Mouse (Mus musculus) liver, embryonic 16.5 days (tissue): ENCODE results near the gene Sdr42e1. TPM values are rescaled to one million over a fixed set of nuclear protein-coding genes. Genes with fewer than 3 reads are reported as not detected.

Experiments
- ATAC-seq: fragments of 200-750 bp; cut with Nextera tagmentation; 2 replicates; pipeline ENCODE4 v1.8.0; 2017; ENCODE audit warnings: low read depth, mild to moderate bottlenecking, moderate number of reproducible peaks, moderate library complexity
- H3K27ac ChIP-seq: fragments of 300-500 bp; sonication (generic); 2 replicates; pipeline ENCODE4 v1.5.1; 2014; ENCODE audit warnings: mild to moderate bottlenecking, low read length
- H3K27me3 ChIP-seq: fragments of 300-500 bp; sonication (generic); 2 replicates; pipeline ENCODE4 v1.6.1; 2014; ENCODE audit warnings: low read depth, low read length, mixed read lengths; ENCODE audit not compliant: control insufficient read depth, insufficient read depth
- H3K36me3 ChIP-seq: fragments of 300-500 bp; sonication (generic); 2 replicates; pipeline ENCODE4 v1.6.1; 2014; ENCODE audit warnings: mild to moderate bottlenecking; ENCODE audit not compliant: control insufficient read depth, insufficient read depth
- H3K4me1 ChIP-seq: fragments of 300-500 bp; sonication (generic); 2 replicates; pipeline ENCODE4 v1.6.1; 2014; ENCODE audit warnings: low read depth, low read length, mixed read lengths; ENCODE audit not compliant: control insufficient read depth
- H3K4me2 ChIP-seq: fragments of 300-500 bp; sonication (generic); 2 replicates; pipeline ENCODE4 v1.6.1; 2014; ENCODE audit warnings: low read depth, low read length, mixed read lengths
- H3K4me3 ChIP-seq: fragments of 300-500 bp; sonication (generic); 2 replicates; pipeline ENCODE4 v1.5.1; 2014; ENCODE audit warnings: low read depth, mild to moderate bottlenecking, low read length
- H3K9ac ChIP-seq: fragments of 300-500 bp; sonication (generic); 2 replicates; pipeline ENCODE4 v1.6.1; 2014; ENCODE audit warnings: low read depth, low read length
- H3K9me3 ChIP-seq: fragments of 300-500 bp; sonication (generic); replicated peaks from 2 replicates; pipeline ENCODE4 v1.6.1; 2016; ENCODE audit warnings: low read length; ENCODE audit not compliant: control insufficient read depth
- WGBS: fragments of 180-500 bp; shearing (Covaris S2); extraction: QIAGEN DNeasy Blood & Tissue Kit; methylation state at CpG from one replicate; pipeline ENCODE4 v1.1.7; 2014; ENCODE audit not compliant: insufficient replicate concordance; 5-methylcytosine and 5-hydroxymethylcytosine counted together
- polyA plus RNA-seq: library from polyadenylated mRNA; unstranded; fragments of >200 nt; fragmentation: Nextera tagmentation; extraction: Ambion mirVana; gene quantifications from 2 replicates; pipeline ENCODE4 v1.2.1, GENCODE M21; 2015

Gene Sdr42e1
- polyA plus RNA-seq, 1 experiment from 2014 or later = 3.5 TPM

DNA sequence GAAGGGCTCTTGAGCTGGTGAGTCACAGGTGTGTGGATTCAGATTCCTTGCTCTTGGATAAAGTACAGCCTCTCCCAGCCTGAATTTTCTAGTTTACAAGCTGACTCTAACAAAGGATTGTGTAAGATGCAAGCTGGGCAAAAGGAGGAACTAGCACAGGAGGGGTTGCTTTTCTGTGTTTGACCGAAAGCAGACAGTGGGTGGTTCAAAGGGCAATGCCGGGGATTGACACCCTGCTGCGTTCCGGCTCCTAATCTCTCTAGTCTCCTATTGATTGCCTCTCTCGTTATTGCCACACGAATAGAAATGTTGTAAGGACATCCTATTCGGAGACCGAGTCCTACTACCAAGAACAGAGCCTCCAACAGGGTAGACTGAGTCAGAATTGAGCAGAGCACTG, 27.2 kb upstream of the Sdr42e1 start:
- peak overlapping the region; percentile 54 for H3K4me3 ChIP-seq
- H3K9ac ChIP-seq = no peak overlapping the region
- H3K36me3 ChIP-seq = no peaks in the 10 kb centered on the region
- no peaks in the 10 kb centered on the region for H3K27me3 ChIP-seq
- H3K27ac ChIP-seq = peak overlapping the region; percentile 87
- no peaks in the 10 kb centered on the region; the same call in 1 of the 2 replicates for H3K4me1 ChIP-seq
- ATAC-seq = peak; percentile 77
- H3K4me2 ChIP-seq = peak overlapping the region; percentile 56
- H3K9me3 ChIP-seq = no peaks in the 10 kb centered on the region
- WGBS = 45% methylated on average over 8 of the region's 8 CpGs

DNA sequence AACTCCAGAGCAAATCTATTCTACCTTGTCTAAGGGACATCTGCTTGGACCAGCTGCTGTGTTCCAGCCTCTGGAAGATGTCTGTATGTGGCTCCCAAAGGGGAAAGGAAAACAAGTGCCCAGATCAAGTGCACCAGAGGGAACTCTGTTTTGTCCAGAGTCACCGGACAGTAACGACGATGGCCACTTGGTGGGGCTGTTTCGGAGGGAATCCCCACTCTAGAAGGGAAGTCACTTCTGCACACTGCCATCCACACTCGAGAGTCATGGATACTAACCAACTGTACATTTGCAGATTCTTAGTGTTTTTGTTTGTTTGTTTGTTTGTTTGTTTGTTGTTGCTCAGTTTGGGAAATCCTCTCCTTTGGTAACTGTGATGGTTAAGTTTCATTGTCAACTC, 23.8 kb upstream of the Sdr42e1 start:
- no peak overlapping the region for H3K4me3 ChIP-seq
- no peak overlapping the region for H3K9ac ChIP-seq
- H3K27ac ChIP-seq = no peak overlapping the region
- H3K27me3 ChIP-seq = no peaks in the 10 kb centered on the region
- H3K9me3 ChIP-seq = no peaks in the 10 kb centered on the region
- H3K4me1 ChIP-seq = no peaks in the 10 kb centered on the region; the same call in 1 of the 2 replicates
- H3K4me2 ChIP-seq = no peak overlapping the region
- no peak for ATAC-seq
- WGBS = 24% methylated on average over 5 of the region's 5 CpGs
- no peaks in the 10 kb centered on the region for H3K36me3 ChIP-seq

DNA sequence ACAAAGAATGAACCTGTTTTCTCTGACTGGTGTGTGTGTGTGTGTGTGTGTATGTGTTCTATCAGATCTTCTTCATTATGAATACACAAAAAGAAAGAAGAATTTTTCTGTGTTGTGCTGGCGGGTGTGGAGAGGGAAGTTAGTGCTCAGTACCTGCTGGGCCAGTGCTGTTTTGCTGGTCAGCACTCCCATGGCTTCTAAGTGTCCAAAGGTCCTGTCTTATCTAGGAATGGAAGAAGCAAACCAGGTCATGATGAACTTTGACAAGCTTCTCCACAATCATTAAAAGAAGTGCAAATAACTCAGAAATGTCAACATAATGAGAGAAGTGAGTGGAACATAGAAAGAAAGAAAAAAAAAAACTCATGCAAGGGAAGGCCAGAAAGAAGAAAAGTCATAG, 22.1 kb upstream of the Sdr42e1 start:
- H3K4me3 ChIP-seq = no peak overlapping the region
- peak overlapping the region; percentile 57 for H3K27ac ChIP-seq
- H3K9ac ChIP-seq = no peak overlapping the region
- no peak overlapping the region for H3K4me2 ChIP-seq
- H3K36me3 ChIP-seq = no peaks in the 10 kb centered on the region
- ATAC-seq = peak; percentile 68
- no peaks in the 10 kb centered on the region for H3K9me3 ChIP-seq
- 37% methylated on average over 1 of the region's 1 CpGs for WGBS
- H3K4me1 ChIP-seq = no peaks in the 10 kb centered on the region
- no peaks in the 10 kb centered on the region for H3K27me3 ChIP-seq

DNA sequence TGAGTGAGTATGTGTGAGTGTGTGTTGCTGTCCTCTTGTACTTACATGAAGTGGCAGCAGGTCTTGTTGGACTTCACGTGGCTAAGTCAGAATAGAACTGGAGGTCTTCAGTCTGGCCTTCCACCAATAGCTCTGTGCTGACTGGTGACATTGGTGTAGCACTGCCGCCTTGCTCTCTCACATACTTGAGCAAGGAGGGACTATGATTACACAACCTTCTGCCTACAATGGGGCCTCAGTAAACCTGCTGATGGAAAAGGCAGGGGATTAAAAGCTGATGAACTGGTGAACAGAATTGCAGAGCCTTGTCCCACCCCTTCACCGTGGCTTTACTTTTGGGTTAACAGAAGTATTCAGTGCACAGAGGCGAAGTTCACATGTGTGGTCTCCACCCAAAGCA, 18.6 kb upstream of the Sdr42e1 start:
- no peaks in the 10 kb centered on the region for H3K36me3 ChIP-seq
- H3K9ac ChIP-seq = no peak overlapping the region
- H3K4me1 ChIP-seq = no peaks in the 10 kb centered on the region
- no peak overlapping the region for H3K4me3 ChIP-seq
- peak; percentile 71 for ATAC-seq
- peak overlapping the region; percentile 33; the same call in 1 of the 2 replicates for H3K27ac ChIP-seq
- no peak overlapping the region for H3K4me2 ChIP-seq
- H3K27me3 ChIP-seq = no peaks in the 10 kb centered on the region
- 54% methylated on average over 4 of the region's 4 CpGs for WGBS
- no peaks in the 10 kb centered on the region for H3K9me3 ChIP-seq

DNA sequence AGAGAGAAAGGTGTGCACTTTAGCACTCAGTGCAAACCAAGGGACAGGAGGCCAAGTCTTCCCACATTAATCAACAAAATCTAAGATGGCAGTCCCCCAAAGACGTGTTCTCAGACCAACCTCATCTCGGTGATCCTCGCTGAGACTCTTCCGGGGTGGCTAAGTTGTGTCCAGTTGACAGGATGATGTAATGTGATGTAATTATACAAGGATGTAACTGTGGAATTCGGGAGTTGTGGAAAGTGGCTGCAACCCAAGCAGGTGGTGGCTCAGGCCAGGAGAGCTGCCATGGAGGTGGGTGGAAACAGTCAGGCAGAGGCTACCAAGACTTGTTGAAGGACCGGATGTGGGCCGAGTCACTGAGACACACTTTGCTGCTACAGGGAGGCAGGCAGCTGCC, 14.4 kb upstream of the Sdr42e1 start:
- H3K27ac ChIP-seq = no peak overlapping the region
- peaks cover 4% of the 10 kb centered on the region for H3K4me1 ChIP-seq
- no peak for ATAC-seq
- 55% methylated on average over 7 of the region's 7 CpGs for WGBS
- no peaks in the 10 kb centered on the region for H3K36me3 ChIP-seq
- no peaks in the 10 kb centered on the region for H3K9me3 ChIP-seq
- no peak overlapping the region for H3K4me2 ChIP-seq
- no peak overlapping the region for H3K4me3 ChIP-seq
- H3K27me3 ChIP-seq = no peaks in the 10 kb centered on the region
- H3K9ac ChIP-seq = no peak overlapping the region

DNA sequence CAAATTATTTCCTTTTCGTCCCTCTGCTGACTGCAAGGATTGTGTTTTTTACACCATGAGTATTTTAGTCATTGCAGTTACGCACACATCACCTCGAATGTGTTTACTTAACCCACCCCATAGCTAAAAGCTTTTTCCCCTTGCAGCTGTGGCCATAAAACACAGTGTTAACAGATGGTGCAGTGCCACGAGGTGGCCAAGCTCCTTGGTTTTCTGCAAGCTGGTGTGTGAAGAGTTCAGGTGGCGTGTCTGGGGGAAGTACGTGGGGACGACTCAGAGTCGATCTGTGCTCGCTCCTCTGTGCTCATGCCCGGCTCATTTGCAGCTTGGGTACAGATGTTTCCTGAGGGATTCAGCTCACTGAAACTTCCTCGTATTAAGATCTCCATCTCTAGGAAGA, 11.0 kb upstream of the Sdr42e1 start:
- Histone ChIP-seq H3K4me1 (peaks cover 4% of the 10 kb centered on the region), H3K4me2 (no peak overlapping the region), H3K4me3 (no peak overlapping the region), H3K36me3 (no peaks in the 10 kb centered on the region), H3K9ac (no peak overlapping the region), H3K27ac (no peak overlapping the region), H3K9me3 (no peaks in the 10 kb centered on the region; the same call in 1 of the 2 replicates), H3K27me3 (no peaks in the 10 kb centered on the region)
- ATAC-seq = no peak
- WGBS = 24% methylated on average over 11 of the region's 11 CpGs

DNA sequence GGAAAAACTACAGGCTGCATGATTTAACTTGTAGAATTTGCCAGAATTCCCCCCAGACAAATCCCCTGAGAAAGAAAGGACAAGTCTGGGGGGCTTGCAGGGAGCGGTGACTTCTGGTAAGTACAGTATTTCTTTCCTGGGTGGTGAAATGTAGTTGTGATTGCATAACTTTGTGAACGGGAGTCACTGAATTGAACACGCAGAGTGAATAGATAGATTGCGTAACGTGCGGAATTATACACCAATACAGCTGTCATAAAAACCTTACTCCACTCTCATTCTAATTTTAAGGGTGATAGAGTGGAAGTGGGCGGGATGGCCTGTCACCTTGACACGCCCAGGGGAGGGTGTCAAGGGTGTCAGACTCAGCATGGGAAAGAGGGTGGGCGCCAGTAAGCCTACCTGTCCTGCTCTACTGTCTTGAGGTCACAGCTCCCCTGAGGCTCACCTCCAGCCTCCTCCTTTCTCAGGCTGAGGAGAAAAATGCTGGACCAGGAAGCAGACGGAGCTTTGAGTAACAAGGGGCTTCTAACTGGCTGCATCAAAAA, 10.5 kb upstream of the Sdr42e1 start:
- Histone ChIP-seq H3K9me3 (no peaks in the 10 kb centered on the region; the same call in 1 of the 2 replicates), H3K36me3 (no peaks in the 10 kb centered on the region), H3K4me2 (no peak overlapping the region), H3K27ac (0 out of 2 replicates have a peak overlapping the region, but pooled peaks have one; percentile 5), H3K4me3 (no peak overlapping the region), H3K27me3 (no peaks in the 10 kb centered on the region), H3K4me1 (peaks cover 4% of the 10 kb centered on the region), H3K9ac (no peak overlapping the region)
- no peak for ATAC-seq
- WGBS = 59% methylated on average over 10 of the region's 10 CpGs

DNA sequence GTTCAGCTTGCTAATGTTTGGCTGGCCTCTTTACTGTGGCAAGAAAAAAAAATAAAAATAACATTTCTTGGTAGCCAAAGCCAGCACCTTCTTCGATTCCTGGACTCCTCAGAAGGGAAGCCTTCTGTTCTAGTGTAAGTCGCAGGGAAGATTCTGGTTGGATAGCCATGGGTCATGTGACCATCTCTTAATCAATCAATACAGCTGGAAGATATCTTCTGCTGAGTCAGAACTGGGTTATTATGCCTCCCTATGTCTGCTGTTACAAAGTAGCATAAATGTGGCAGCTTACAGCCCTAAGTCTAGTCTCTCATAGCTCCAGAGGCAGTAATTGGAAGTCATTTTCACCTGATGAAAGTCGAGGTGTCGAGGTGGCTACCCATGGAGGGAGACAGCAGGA, 5.2 kb upstream of the Sdr42e1 start:
- H3K4me1 ChIP-seq = no peaks in the 10 kb centered on the region; the same call in 1 of the 2 replicates
- H3K27me3 ChIP-seq = no peaks in the 10 kb centered on the region
- ATAC-seq = no peak
- H3K36me3 ChIP-seq = no peaks in the 10 kb centered on the region
- no peak overlapping the region for H3K4me2 ChIP-seq
- no peak overlapping the region for H3K4me3 ChIP-seq
- H3K9me3 ChIP-seq = no peaks in the 10 kb centered on the region; the same call in 1 of the 2 replicates
- H3K27ac ChIP-seq = no peak overlapping the region
- 60% methylated on average over 4 of the region's 4 CpGs for WGBS
- no peak overlapping the region for H3K9ac ChIP-seq

DNA sequence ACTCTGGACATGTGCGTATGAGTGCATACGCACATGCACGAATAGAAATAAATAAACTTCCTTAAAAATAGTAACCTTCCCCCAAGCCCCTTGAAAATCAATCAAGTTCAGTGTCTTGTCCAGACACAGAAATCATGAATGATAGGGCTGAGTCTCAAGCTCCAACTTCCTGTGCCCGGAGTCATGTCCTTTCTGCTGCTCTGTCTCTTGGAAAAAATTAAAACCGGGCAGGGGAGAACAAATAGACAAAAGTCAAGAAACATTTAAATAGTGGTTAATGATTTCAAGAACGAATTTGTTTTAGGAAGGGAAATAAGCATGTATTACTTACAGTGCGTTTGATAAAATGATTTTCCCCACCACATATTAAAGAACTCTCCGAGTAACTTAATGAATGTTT, 3.5 kb upstream of the Sdr42e1 start:
- Histone ChIP-seq H3K4me1 (no peaks in the 10 kb centered on the region; the same call in 1 of the 2 replicates), H3K9me3 (no peaks in the 10 kb centered on the region; the same call in 1 of the 2 replicates), H3K27ac (peak overlapping the region; percentile 70), H3K9ac (no peak overlapping the region), H3K4me2 (peak overlapping the region; percentile 32; the same call in 1 of the 2 replicates), H3K36me3 (no peaks in the 10 kb centered on the region), H3K27me3 (no peaks in the 10 kb centered on the region), H3K4me3 (no peak overlapping the region)
- no peak for ATAC-seq
- WGBS = 48% methylated on average over 8 of the region's 8 CpGs
